Mouse (Mus musculus) liver, adult (tissue): ENCODE data around the gene Tmem130.

Experiments used
- GATA4 ChIP-seq: IDR thresholded peaks from 2 replicates; pipeline ENCODE4 v1.6.1; 2014; ENCODE audit warnings: mild to moderate bottlenecking, low read length; ENCODE audit not compliant: insufficient replicate concordance

The Tmem130 gene

GRCm38 (mm10) chr5:144703464-144704368, 57.9 kb downstream of the Tmem130 start:
- no peak for TF ChIP-seq GATA4

GRCm38 (mm10) chr5:144695289-144696060, 66.1 kb downstream of the Tmem130 start:
- no peak for TF ChIP-seq GATA4

- no peak for TF ChIP-seq GATA4
Measured at GRCm38 (mm10) chr5:144694161-144694560, 67.5 kb downstream of the Tmem130 start.

GRCm38 (mm10) chr5:144691421-144691820, 70.2 kb downstream of the Tmem130 start:
- TF ChIP-seq GATA4, result no peak

- TF ChIP-seq GATA4, result no peak
Measured at GRCm38 (mm10) chr5:144688371-144688770, 73.2 kb downstream of the Tmem130 start.
